Mouse (Mus musculus): ENCODE results near the gene Rnpep. TPM values are rescaled to one million over a fixed set of nuclear protein-coding genes. Genes with fewer than 3 reads are reported as not detected.

Gene Rnpep
- polyA plus RNA-seq, 1 experiment = 47.4 TPM

DNA sequence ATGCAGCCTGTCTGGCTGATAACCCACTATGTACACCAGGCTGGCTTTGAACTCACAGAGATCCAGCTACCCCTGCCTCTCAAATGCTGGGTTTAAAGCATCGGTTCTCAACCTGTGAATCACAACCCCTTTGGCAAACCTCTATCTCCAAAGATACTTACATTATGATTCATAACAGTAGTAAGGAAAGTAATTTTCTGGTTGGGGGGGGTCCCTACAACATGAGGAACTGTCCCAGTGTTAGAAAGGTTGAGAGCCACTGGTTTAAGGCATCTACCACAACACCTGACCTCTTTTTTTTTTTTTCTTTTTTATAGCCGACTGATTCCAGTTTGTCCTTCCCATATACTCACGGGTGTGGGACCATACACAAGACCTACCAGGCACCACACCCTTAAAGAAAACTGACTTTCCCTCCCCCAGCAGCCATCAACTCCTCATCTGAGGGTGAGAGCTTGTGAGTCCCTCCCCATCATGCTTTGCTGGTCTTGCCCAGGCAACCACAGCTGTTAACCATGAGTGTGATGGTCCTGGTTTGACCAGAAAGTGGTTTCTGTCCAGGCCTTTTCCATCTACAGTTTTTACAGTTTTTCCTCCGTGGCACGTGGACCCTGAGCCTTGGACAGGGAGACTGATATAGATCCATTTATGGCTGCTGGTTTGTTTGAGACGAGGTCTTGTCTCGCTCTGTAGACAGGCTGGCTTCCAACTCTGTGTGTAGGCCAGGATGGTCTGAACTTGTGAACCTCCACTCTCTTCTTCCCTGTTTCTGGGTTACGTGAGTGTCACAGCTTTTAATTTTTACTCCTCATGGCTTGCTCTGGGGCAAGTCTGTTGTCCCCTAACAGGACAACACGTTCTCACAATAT, 69.9 kb downstream of the Rnpep start:
- Histone ChIP-seq H3K4me3 (ENCODE audit: insufficient read depth, low read length) (no peak overlapping the region), H3K27ac (ENCODE audit: insufficient read depth, low read length) (no peak overlapping the region), H3K4me1 (ENCODE audit: control insufficient read depth, insufficient read depth, low read length) (no peaks in the 10 kb centered on the region)
- TF ChIP-seq POLR2A (IDR thresholded peaks at IDR 0.05; ENCODE audit: extremely low read depth, insufficient read depth, low read length) (no peak), CTCF (IDR thresholded peaks at IDR 0.05; ENCODE audit: extremely low read depth, insufficient read depth, low read length) (no peak)

Other genes starting within 250 kb of the Rnpep start
- 1.5 and 1.6 TPM in 2 replicates for gene Lgr6, start 178.8 kb downstream of the Rnpep start, polyA plus RNA-seq (2012; rRNA removed)
- gene Ptpn7, start 151.4 kb downstream of the Rnpep start, polyA plus RNA-seq (2012; rRNA removed) = 0.08 and 0.86 TPM in 2 replicates
- 354 and 358 TPM in 2 replicates for gene Arl8a, start 137.3 kb downstream of the Rnpep start, polyA plus RNA-seq (2012; rRNA removed)
- 324 and 331 TPM in 2 replicates for gene Gpr37l1, start 116.4 kb downstream of the Rnpep start, polyA plus RNA-seq (2012; rRNA removed)
- gene Elf3, start 25.5 kb downstream of the Rnpep start, polyA plus RNA-seq (2012; rRNA removed) = 0.11 and 0.21 TPM in 2 replicates
- 82.7 and 88.6 TPM in 2 replicates for gene Timm17a, start 29.7 kb upstream of the Rnpep start, polyA plus RNA-seq (2012; rRNA removed)
- 0.58 and 0.87 TPM in 2 replicates for gene Lmod1, start 40.7 kb upstream of the Rnpep start, polyA plus RNA-seq (2012; rRNA removed)
- gene Shisa4, start 91.2 kb upstream of the Rnpep start, polyA plus RNA-seq (2012; rRNA removed) = 219 and 220 TPM in 2 replicates
- 149 and 169 TPM in 2 replicates for gene Ipo9, start 146.4 kb upstream of the Rnpep start, polyA plus RNA-seq (2012; rRNA removed)